Comparison of ENCODE assay signal across 24 mouse cellular contexts in the genomic region with DNA sequence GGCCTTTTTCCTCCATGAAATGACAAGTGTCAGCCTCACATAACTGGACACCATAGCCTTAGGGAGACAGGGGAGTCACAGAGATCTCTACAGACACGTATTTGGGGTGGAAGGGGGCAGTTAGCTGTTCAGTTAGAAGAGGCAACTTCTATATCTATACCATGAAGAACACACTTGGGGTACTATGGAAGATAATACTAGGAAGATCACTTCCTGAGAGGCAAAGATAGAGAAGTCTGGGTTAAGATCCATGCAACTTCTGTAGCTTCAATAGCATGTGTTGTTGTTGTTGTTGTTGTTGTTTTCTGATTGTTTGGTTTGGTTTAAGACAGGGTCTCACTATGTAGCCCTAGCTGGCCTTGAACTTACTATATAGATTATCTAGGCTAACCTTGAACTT.
"Had no signal": no experiment of that assay in that cellular context is flagged by ENCODE, and none has a peak within 500 bp of the region (broad histone marks: within the 10 kb centered on the region; RNA-seq: fewer than 3 reads in every experiment).

No protein-coding gene starts in this region.

- H3K9ac ChIP-seq: embryonic facial prominence, embryonic 12.5 days; embryonic facial prominence, embryonic 13.5 days; embryonic facial prominence, embryonic 15.5 days; forebrain, embryonic 12.5 days; forebrain, embryonic 13.5 days; forebrain, embryonic 15.5 days; forebrain, postnatal 0 days had no signal

- H3K9me3 ChIP-seq: embryonic facial prominence, embryonic 10.5 days; embryonic facial prominence, embryonic 12.5 days; embryonic facial prominence, embryonic 13.5 days; embryonic facial prominence, embryonic 15.5 days; forebrain, embryonic 10.5 days; forebrain, embryonic 12.5 days; forebrain, embryonic 13.5 days; forebrain, embryonic 15.5 days had no signal

- H3K4me1 ChIP-seq: embryonic facial prominence, embryonic 12.5 days; embryonic facial prominence, embryonic 13.5 days; embryonic facial prominence, embryonic 15.5 days had no signal

- DNase-seq: cerebellum, adult 8-10 months; cerebellum, adult 9-10 months; cerebellum, adult 9-11 months; cerebellum, postnatal 10 days; cerebellum, postnatal 14 days; cerebellum, postnatal 25 days; cerebellum, postnatal 36 days; embryo, embryonic 11 days; forebrain, postnatal 0 days; gastrocnemius, adult 2 months; gastrocnemius, postnatal 14 days; gastrocnemius, postnatal 25 days; gastrocnemius, postnatal 36 days; heart, adult 18-20 months; heart, adult 2 months had no signal

- H3K4me3 ChIP-seq: embryonic facial prominence, embryonic 10.5 days; embryonic facial prominence, embryonic 12.5 days; embryonic facial prominence, embryonic 13.5 days; embryonic facial prominence, embryonic 15.5 days; erythroblast, embryonic 14.5 days; forebrain, embryonic 10.5 days; forebrain, embryonic 12.5 days; forebrain, embryonic 13.5 days; forebrain, embryonic 15.5 days; gastrocnemius, adult 2 months; heart, adult 2 months had no signal

- H3K27me3 ChIP-seq: embryonic facial prominence, embryonic 12.5 days; embryonic facial prominence, embryonic 13.5 days; embryonic facial prominence, embryonic 15.5 days; forebrain, embryonic 12.5 days; forebrain, embryonic 13.5 days; forebrain, embryonic 15.5 days had no signal

- H3K36me3 ChIP-seq: embryonic facial prominence, embryonic 10.5 days; embryonic facial prominence, embryonic 12.5 days; embryonic facial prominence, embryonic 13.5 days; embryonic facial prominence, embryonic 15.5 days; forebrain, embryonic 10.5 days; forebrain, embryonic 12.5 days; forebrain, embryonic 15.5 days had no signal

- H3K27ac ChIP-seq: embryonic facial prominence, embryonic 10.5 days; embryonic facial prominence, embryonic 12.5 days; embryonic facial prominence, embryonic 13.5 days; embryonic facial prominence, embryonic 15.5 days; forebrain, embryonic 13.5 days; forebrain, embryonic 15.5 days; gastrocnemius, adult 2 months; heart, adult 2 months had no signal
